Mouse (Mus musculus): ENCODE results near the gene Tulp1.
"Not testable (repeated sequence)": the region's sequence is repeated elsewhere in the genome, so short reads cannot be mapped to it uniquely, and the experiment has no call there.

Tulp1 gene

DNA sequence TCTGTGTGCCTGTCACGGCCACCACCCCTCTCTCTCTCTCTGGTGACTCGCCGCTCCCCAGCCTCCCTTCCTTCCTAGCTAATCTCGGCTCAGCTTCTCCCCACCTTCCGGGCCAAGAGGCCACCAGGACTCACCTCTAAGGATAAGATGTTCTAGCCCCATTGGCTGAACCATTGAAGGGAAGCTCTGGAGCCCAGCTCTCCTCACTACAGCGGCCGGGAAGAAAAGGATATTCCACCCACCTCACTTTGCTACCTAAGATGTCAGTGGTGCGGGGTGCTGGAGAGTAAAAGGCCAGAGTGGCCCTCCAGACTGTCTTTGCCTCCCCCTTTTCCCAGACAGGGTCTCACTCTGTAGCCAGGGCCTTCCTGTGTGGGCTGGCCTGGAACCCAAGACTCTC lies at the start of gene Tulp1:
Tulp1 (minus strand) TSS at position 101 of the 400 bp plus-strand sequence.
- no peak for DNase-seq

GRCm38 (mm10) chr17:28411381-28411960 lies 46.4 kb upstream of the Tulp1 start:
- no peak for DNase-seq

- no peak for DNase-seq
Observed at GRCm38 (mm10) chr17:28410731-28411130, 45.7 kb upstream of the Tulp1 start.

DNA sequence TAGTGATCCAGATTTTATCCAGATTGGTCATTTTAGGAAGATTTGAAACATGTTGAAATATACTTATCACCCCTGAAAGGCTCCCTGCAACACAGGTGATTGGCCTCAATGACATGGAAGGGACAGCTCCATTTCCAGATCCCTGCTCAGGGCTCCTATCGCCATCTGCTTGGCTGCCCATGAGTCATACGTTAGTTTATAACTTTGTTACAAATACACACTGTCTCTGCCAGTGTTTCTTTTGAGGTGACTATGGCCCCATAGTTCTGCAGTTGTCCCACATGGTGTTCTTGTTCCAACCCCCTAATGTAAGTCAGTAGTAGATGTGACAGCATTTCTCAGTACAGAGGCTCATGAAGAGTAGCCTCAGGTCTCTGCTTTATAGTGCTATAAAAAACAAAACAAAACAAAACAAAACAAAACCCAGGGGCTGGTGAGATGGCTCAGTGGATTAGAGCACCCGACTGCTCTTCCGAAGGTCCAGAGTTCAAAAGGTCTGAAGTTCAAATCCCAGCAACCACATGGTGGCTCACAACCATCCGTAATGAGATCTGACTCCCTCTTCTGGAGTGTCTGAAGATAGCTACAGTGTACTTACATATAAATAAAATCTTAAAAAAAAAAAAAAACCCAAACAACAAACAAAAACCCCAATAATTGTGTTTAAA lies 43.4 kb upstream of the Tulp1 start:
- no peak for DNase-seq

GRCm38 (mm10) chr17:28407418-28408250 lies 42.6 kb upstream of the Tulp1 start:
- peak; percentile 89 for DNase-seq

- DNase-seq = peak; percentile 84
Observed at GRCm38 (mm10) chr17:28406471-28406870, 41.4 kb upstream of the Tulp1 start.

- DNase-seq = not testable (repeated sequence)
Observed at GRCm38 (mm10) chr17:28404745-28405144, 39.7 kb upstream of the Tulp1 start.

DNA sequence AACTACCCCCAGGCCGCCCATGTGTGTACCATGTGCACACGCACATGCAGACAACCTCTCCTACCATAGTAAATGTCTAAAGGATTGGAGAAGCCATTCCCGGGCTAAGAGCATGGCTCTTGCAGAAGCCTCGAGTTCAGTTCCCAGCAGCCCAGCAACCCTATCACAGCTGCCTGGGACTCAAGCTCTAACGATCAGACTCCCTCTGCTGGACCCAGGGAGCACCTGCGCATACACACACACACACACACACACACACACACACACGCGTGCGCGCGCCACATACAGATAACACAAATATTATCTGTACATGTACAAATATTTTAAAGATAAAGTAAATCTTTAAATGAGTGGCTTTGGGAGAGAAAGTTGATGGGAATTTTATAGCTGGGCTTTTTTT lies 39.3 kb upstream of the Tulp1 start:
- no peak for DNase-seq

GRCm38 (mm10) chr17:28394994-28395393 lies 30.0 kb upstream of the Tulp1 start:
- no peak for DNase-seq

DNA sequence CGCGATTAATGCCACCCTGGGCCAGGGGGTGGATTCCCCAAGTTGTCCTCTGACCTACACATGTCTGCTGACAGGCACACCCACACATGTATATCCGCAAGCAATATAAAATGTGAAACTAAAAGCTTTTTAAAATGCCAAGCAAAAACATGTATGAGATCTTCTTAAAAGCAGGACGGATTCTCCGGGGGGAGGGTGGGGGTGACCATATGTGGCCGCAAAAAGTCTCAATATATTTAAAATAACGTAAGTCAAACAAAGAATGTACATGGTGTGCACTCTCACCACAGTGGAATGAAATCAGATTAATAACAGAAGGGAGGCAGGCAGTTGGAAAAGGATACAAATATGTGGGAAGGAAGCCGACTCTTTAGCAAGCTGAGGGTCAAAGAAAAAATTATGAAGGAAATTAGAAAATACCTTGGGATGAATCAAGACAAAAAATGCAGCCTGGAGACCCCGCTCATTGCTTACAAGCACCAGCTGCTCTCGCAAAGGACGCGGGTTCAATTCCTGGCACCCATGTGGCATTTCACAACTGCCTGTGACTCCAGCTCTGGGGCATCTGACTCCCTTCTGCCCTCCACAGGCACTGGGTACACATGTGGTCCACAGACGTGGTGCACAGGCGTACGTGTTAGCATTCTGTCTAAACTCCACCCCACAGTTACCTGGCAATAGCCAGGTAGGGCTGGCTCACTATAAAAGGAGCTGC lies 29.2 kb upstream of the Tulp1 start:
- no peak for DNase-seq

GRCm38 (mm10) chr17:28391568-28392432 lies 26.8 kb upstream of the Tulp1 start:
- DNase-seq = no peak

DNA sequence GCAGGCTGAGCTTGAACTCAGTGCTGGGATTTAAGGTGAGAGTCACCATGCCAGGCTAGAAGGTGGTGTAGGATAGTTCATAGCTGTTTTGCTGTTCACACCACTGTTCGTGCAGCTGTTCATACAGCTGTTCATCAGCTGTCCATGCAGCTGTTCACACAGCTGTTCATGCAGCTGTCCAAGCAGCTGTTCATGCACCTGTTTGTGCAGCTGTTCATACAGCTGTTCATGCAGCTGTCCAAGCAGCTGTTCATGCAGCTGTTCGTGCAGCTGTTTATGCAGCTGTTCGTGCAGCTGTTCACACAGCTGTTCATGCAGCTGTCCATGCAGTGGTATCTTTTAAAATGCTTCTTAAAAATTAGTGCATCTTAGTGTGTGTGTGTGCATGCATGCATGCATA lies 23.5 kb upstream of the Tulp1 start:
- DNase-seq = no peak

DNA sequence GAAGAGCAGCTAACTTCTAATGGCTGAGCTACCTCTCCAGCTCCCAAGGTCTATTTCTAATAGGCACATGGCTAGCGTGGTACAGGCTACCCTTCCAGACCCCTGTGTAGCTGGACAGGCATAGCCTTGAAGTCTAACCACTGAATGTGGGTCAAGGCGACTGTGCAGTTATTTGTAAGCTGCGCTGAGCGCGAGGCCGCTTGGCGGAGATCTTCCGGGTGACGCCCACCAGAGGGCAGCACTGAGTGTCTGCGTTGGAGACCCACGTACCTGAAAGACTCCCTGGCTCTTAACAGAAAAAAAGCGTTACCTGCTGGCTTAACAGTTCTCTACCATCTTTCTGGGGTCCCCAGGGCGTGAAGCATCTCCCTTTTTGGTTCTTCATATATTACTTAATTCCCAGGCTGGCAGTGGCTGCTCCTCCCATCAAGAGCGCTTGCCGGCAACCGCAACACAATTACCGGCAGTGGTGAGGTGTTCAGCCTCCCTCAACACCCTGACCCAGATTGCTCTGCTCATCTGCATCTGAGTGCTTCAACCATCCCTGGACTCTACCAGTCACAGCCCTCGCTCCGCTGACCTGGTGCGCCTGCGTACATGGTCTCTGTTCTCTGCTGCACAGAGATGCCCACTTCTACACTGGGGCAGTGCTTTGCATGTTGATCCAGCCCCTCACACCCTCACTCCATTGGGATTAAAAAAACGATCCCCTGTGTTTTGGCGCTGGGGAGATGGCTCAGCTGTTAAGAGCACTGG lies 21.3 kb upstream of the Tulp1 start:
- DNase-seq = peak; percentile 58

GRCm38 (mm10) chr17:28384298-28384697 lies 19.3 kb upstream of the Tulp1 start:
- no peak for DNase-seq

- no peak for DNase-seq
Observed at GRCm38 (mm10) chr17:28380255-28380654, 15.2 kb upstream of the Tulp1 start.

DNA sequence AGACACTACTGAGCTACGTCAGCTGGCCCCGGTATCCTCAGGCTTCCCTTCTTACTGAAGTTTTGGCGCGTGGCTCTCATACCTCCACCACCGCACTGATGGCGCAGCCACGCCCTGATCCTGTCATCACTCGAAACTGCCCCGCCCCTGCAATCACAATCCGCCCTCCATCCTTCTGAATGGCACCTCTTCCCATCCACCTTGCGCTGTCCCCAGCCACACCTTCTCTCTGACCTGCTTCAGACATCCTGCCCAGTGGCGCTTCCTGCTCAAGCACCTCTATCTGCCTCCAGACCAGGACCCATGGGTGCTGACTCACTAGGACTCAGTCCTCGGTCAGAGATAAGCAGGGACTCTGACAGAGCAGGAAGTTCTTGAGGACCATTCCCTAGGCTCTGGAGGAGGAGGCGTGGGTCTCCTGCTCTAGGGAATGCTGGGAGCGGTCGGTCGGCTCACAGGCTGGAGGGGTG lies 10.6 kb upstream of the Tulp1 start:
- DNase-seq = no peak

GRCm38 (mm10) chr17:28374494-28374893 lies 9.5 kb upstream of the Tulp1 start:
- DNase-seq = no peak

DNA sequence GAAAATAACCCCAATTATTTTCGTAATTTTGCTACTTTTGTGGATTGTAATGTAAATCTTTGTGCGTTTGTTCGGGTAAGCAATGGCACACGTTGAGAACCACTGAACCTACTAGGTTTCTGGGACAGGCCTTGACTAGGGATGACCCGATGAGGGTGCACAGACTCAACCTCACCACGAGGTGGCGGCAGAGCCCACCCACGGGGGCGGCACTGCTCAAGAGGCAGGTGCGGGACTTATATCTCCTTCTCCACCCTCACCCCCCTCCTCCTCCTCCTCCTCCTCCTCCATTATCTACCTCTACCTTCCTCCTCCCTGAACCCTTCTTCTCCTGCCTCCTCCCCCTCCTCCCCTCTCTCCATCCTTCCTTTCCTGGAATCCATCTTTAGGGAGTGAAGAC lies 8.8 kb upstream of the Tulp1 start:
- DNase-seq = no peak

DNA sequence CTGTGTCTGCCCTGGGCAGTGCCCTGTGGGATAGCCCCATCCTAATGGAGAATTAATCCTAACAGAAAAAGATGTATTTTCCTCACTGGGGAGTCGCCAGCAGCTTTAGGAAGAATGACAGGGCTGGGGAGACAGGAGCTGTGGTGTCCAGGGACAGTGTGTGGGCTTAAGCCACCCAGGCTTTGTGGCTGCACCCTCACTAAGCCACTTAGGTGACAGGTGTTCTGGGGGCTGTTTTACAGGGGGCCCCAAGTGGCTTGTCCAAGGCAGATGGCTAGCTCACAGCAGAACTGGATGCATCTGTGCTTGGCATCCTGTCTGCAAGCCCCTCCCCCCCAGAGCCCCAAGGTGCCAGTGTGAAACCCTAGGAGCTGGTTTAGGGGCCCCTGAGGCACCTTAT lies 6.9 kb upstream of the Tulp1 start:
- no peak for DNase-seq

DNA sequence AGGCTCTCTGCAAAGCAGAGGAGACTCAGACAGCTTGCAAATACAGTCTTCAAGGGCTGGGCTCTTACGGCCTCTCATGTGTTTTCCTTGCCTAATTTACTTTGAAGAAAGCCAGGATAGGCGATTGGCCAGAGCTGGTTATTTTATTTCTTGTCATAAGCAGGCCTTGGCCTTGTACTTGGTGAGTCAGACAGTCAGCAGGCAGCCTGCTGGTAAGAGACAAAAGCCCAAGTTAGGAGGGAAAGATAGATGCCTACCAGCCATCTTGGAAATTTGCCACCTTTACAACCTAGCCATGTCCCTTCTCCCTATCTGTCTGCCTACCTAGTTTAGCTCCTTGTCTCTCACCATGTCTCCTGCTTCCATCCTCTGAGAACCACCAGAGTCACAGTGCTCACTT lies 6.3 kb upstream of the Tulp1 start:
- no peak for DNase-seq

DNA sequence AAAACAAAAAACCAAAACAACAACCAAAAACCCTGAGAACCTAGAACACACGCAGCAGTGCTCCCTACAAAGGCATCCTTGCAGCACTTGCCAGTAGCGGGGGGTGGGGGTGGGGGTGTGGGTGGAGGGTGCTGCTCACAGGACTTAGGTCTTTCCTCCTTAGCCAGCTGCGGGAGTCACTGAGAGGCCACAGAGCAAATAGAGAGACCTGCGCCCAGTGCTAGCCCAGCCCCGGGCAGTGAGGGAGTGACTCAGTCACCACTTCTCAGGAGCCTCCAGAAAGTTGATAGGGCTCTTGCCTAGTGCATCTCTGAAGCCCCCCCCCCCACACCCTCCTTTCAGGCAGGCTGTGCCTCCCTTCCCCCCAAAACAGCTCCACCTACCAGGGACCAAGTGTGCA lies 4.0 kb upstream of the Tulp1 start:
- no peak for DNase-seq
